Mouse (Mus musculus): ENCODE data around the gene Gm20831. TPM values are rescaled to one million over a fixed set of nuclear protein-coding genes. Genes with fewer than 3 reads are reported as not detected.

Gene Gm20831
- polyA plus RNA-seq (2014; fragmentation: Illumina TruSeq; extraction: RNeasy Lipid Tissue Mini Kit (QIAGEN cat#74804); ENCODE audit: low read depth, low replicate concordance): not detected

GRCm38 (mm10) chrY:17874441-17874840 lies at the start of gene Gm20831, which contains the start of gene Gm20772:
TSS of gene Gm20831 (plus strand) at chrY:17874741.
TSS of gene Gm20772 (plus strand) at chrY:17874741.

GRCm38 (mm10) chrY:17846166-17846565 lies 28.4 kb upstream of the Gm20831 start, which contains the start of gene Gm21904:
TSS of gene Gm21904 (minus strand) at chrY:17846266.

GRCm38 (mm10) chrY:17937230-17937629 lies 62.7 kb downstream of the Gm20831 start, which contains the start of gene Srsy:
TSS of gene Srsy (minus strand) at chrY:17937330.

Other genes starting within 250 kb of the Gm20831 start
- gene Gm21904, start 28.5 kb upstream of the Gm20831 start, polyA plus RNA-seq (2014; fragmentation: Illumina TruSeq; extraction: RNeasy Lipid Tissue Mini Kit (QIAGEN cat#74804); ENCODE audit: low read depth, low replicate concordance): not detected
- not detected for gene Gm20772, start within 50 bp of the Gm20831 start, polyA plus RNA-seq (2014; fragmentation: Illumina TruSeq; extraction: RNeasy Lipid Tissue Mini Kit (QIAGEN cat#74804); ENCODE audit: low read depth, low replicate concordance)
- gene Srsy, start 62.6 kb downstream of the Gm20831 start, polyA plus RNA-seq (2014; fragmentation: Illumina TruSeq; extraction: RNeasy Lipid Tissue Mini Kit (QIAGEN cat#74804); ENCODE audit: low read depth, low replicate concordance): not detected
- not detected for gene Gm21764, start 187.1 kb downstream of the Gm20831 start, polyA plus RNA-seq (2014; fragmentation: Illumina TruSeq; extraction: RNeasy Lipid Tissue Mini Kit (QIAGEN cat#74804); ENCODE audit: low read depth, low replicate concordance)
- not detected for gene Ssty1, start 214.4 kb downstream of the Gm20831 start, polyA plus RNA-seq (2014; fragmentation: Illumina TruSeq; extraction: RNeasy Lipid Tissue Mini Kit (QIAGEN cat#74804); ENCODE audit: low read depth, low replicate concordance)